Mouse (Mus musculus) kidney, embryonic 15.5 days (tissue): ENCODE results near the gene Stx11. TPM values are rescaled to one million over a fixed set of nuclear protein-coding genes. Genes with fewer than 3 reads are reported as not detected.
"Not testable (repeated sequence)": the region's sequence is repeated elsewhere in the genome, so short reads cannot be mapped to it uniquely, and the experiment has no call there.

Experiments
- ATAC-seq: fragments of 200-750 bp; cut with Nextera tagmentation; replicated peaks from 2 replicates; pipeline ENCODE4 v1.8.0; 2017; ENCODE audit warnings: moderate TSS enrichment; ENCODE audit not compliant: low FRiP score
- H3K27ac ChIP-seq: fragments of 300-500 bp; sonication (generic); 2 replicates; pipeline ENCODE4 v1.5.1; 2015; ENCODE audit warnings: mild to moderate bottlenecking, inconsistent platforms
- H3K27me3 ChIP-seq: fragments of 300-500 bp; sonication (generic); 2 replicates; pipeline ENCODE4 v1.6.1; 2015; ENCODE audit warnings: inconsistent platforms
- H3K36me3 ChIP-seq: fragments of 300-500 bp; sonication (generic); 2 replicates; pipeline ENCODE4 v1.6.1; 2015; ENCODE audit warnings: inconsistent platforms
- H3K4me1 ChIP-seq: fragments of 300-500 bp; sonication (generic); 2 replicates; pipeline ENCODE4 v1.6.1; 2015; ENCODE audit warnings: inconsistent platforms
- H3K4me2 ChIP-seq: fragments of 300-500 bp; sonication (generic); 2 replicates; pipeline ENCODE4 v1.6.1; 2015; ENCODE audit warnings: moderate library complexity, mild to moderate bottlenecking, inconsistent platforms
- H3K4me3 ChIP-seq: fragments of 300-500 bp; sonication (generic); replicated peaks from 2 replicates; pipeline ENCODE4 v1.5.1; 2015; ENCODE audit warnings: mild to moderate bottlenecking, inconsistent platforms
- H3K9ac ChIP-seq: fragments of 300-500 bp; sonication (generic); 2 replicates; pipeline ENCODE4 v1.6.1; 2015; ENCODE audit warnings: mild to moderate bottlenecking, inconsistent platforms
- H3K9me3 ChIP-seq: fragments of 300-500 bp; sonication (generic); replicated peaks from 2 replicates; pipeline ENCODE4 v1.6.1; 2016; ENCODE audit warnings: inconsistent platforms
- WGBS: fragments of 180-500 bp; shearing (Covaris S2); methylation state at CpG from one replicate; pipeline ENCODE4 v1.1.7; 2015; ENCODE audit warnings: mixed read lengths; 5-methylcytosine and 5-hydroxymethylcytosine counted together
- polyA plus RNA-seq: library from polyadenylated mRNA; unstranded; fragments of >200 nt; fragmentation: Nextera tagmentation; extraction: Ambion mirVana; gene quantifications from 2 replicates; pipeline ENCODE4 v1.2.1, GENCODE M21; 2015

Stx11 gene
- polyA plus RNA-seq, 1 experiment from 2014 or later = 2.2 TPM

GRCm38 (mm10) chr10:12981071-12981470 is 17.0 kb upstream of the Stx11 start:
- WGBS = 47% methylated on average over 7 of the region's 7 CpGs
- no peak for ATAC-seq

GRCm38 (mm10) chr10:12977787-12978212 is 13.7 kb upstream of the Stx11 start:
- no peak overlapping the region for H3K9ac ChIP-seq
- ATAC-seq = no peak
- no peak overlapping the region for H3K27ac ChIP-seq
- H3K36me3 ChIP-seq = no peaks in the 10 kb centered on the region
- H3K4me3 ChIP-seq = no peak overlapping the region
- WGBS = 78% methylated on average over 9 of the region's 9 CpGs
- no peaks in the 10 kb centered on the region for H3K27me3 ChIP-seq
- no peak overlapping the region for H3K4me2 ChIP-seq
- H3K4me1 ChIP-seq = no peaks in the 10 kb centered on the region
- H3K9me3 ChIP-seq = no peaks in the 10 kb centered on the region

More at GRCm38 (mm10) chr10:12981071-12981470, 17.0 kb upstream of the Stx11 start:
- Histone ChIP-seq H3K27ac (no peak overlapping the region), H3K9ac (no peak overlapping the region), H3K36me3 (no peaks in the 10 kb centered on the region), H3K4me1 (no peaks in the 10 kb centered on the region), H3K4me3 (no peak overlapping the region), H3K9me3 (no peaks in the 10 kb centered on the region), H3K27me3 (no peaks in the 10 kb centered on the region), H3K4me2 (no peak overlapping the region)

GRCm38 (mm10) chr10:12976552-12976951 is 12.5 kb upstream of the Stx11 start:
- Histone ChIP-seq H3K4me3 (no peak overlapping the region), H3K4me1 (no peaks in the 10 kb centered on the region), H3K9me3 (no peaks in the 10 kb centered on the region), H3K36me3 (no peaks in the 10 kb centered on the region), H3K27ac (no peak overlapping the region), H3K4me2 (no peak overlapping the region), H3K9ac (no peak overlapping the region), H3K27me3 (no peaks in the 10 kb centered on the region)
- 83% methylated on average over 7 of the region's 7 CpGs for WGBS
- ATAC-seq = no peak

GRCm38 (mm10) chr10:12975957-12976356 is 11.9 kb upstream of the Stx11 start:
- Histone ChIP-seq H3K9me3 (no peaks in the 10 kb centered on the region), H3K4me3 (no peak overlapping the region), H3K36me3 (no peaks in the 10 kb centered on the region), H3K4me2 (no peak overlapping the region), H3K9ac (no peak overlapping the region), H3K27ac (no peak overlapping the region), H3K27me3 (no peaks in the 10 kb centered on the region), H3K4me1 (no peaks in the 10 kb centered on the region)
- 89% methylated on average over 7 of the region's 7 CpGs for WGBS
- ATAC-seq = no peak

- no peak for ATAC-seq
- Histone ChIP-seq H3K9me3 (no peaks in the 10 kb centered on the region), H3K27ac (no peak overlapping the region), H3K27me3 (no peaks in the 10 kb centered on the region), H3K4me2 (no peak overlapping the region), H3K36me3 (no peaks in the 10 kb centered on the region), H3K4me3 (no peak overlapping the region), H3K4me1 (no peaks in the 10 kb centered on the region), H3K9ac (no peak overlapping the region)
- WGBS = 85% methylated on average over 3 of the region's 3 CpGs
Measured at GRCm38 (mm10) chr10:12975461-12975860, 11.4 kb upstream of the Stx11 start.

- no peak for ATAC-seq
- no peaks in the 10 kb centered on the region for H3K9me3 ChIP-seq
- no peaks in the 10 kb centered on the region for H3K36me3 ChIP-seq
- H3K4me1 ChIP-seq = no peaks in the 10 kb centered on the region
- H3K27ac ChIP-seq = no peak overlapping the region
- no peak overlapping the region for H3K9ac ChIP-seq
- no peaks in the 10 kb centered on the region for H3K27me3 ChIP-seq
- 93% methylated on average over 6 of the region's 6 CpGs for WGBS
- H3K4me3 ChIP-seq = no peak overlapping the region
- no peak overlapping the region for H3K4me2 ChIP-seq
Measured at GRCm38 (mm10) chr10:12974572-12974971, 10.5 kb upstream of the Stx11 start.

GRCm38 (mm10) chr10:12965669-12966180 is 1.6 kb upstream of the Stx11 start:
- Histone ChIP-seq H3K4me3 (no peak overlapping the region), H3K27ac (no peak overlapping the region), H3K4me1 (peaks cover 9% of the 10 kb centered on the region), H3K36me3 (no peaks in the 10 kb centered on the region), H3K4me2 (no peak overlapping the region), H3K9ac (no peak overlapping the region), H3K9me3 (no peaks in the 10 kb centered on the region), H3K27me3 (peaks cover 4% of the 10 kb centered on the region)
- 71% methylated on average over 5 of the region's 5 CpGs for WGBS
- no peak for ATAC-seq

GRCm38 (mm10) chr10:12963362-12964147 is 543 bp downstream of the Stx11 start:
- H3K4me2 ChIP-seq = peak overlapping the region; percentile 85
- peak; percentile 44; the same call in 1 of the 2 replicates for ATAC-seq
- H3K4me1 ChIP-seq = peaks cover 9% of the 10 kb centered on the region
- peak overlapping the region; percentile 78 for H3K4me3 ChIP-seq
- peaks cover 4% of the 10 kb centered on the region for H3K27me3 ChIP-seq
- H3K27ac ChIP-seq = no peak overlapping the region
- H3K36me3 ChIP-seq = no peaks in the 10 kb centered on the region
- peak overlapping the region; percentile 51 for H3K9ac ChIP-seq
- WGBS = 5% methylated on average over 29 of the region's 29 CpGs
- H3K9me3 ChIP-seq = no peaks in the 10 kb centered on the region

GRCm38 (mm10) chr10:12962238-12962637 is 1.9 kb downstream of the Stx11 start:
- Histone ChIP-seq H3K4me3 (no peak overlapping the region), H3K9me3 (no peaks in the 10 kb centered on the region), H3K36me3 (no peaks in the 10 kb centered on the region), H3K27me3 (peaks cover 4% of the 10 kb centered on the region), H3K4me1 (peaks cover 9% of the 10 kb centered on the region), H3K4me2 (no peak overlapping the region), H3K27ac (no peak overlapping the region), H3K9ac (no peak overlapping the region)
- no peak for ATAC-seq

GRCm38 (mm10) chr10:12961546-12961945 is 2.6 kb downstream of the Stx11 start:
- Histone ChIP-seq H3K4me1 (peaks cover 9% of the 10 kb centered on the region), H3K4me2 (no peak overlapping the region), H3K4me3 (no peak overlapping the region), H3K27me3 (peaks cover 4% of the 10 kb centered on the region), H3K27ac (no peak overlapping the region), H3K9me3 (no peaks in the 10 kb centered on the region), H3K9ac (no peak overlapping the region), H3K36me3 (no peaks in the 10 kb centered on the region)
- 83% methylated on average over 8 of the region's 8 CpGs for WGBS
- ATAC-seq = no peak

GRCm38 (mm10) chr10:12957271-12957670 is 6.8 kb downstream of the Stx11 start:
- Histone ChIP-seq H3K4me1 (no peaks in the 10 kb centered on the region), H3K36me3 (no peaks in the 10 kb centered on the region), H3K9ac (no peak overlapping the region), H3K4me3 (no peak overlapping the region), H3K27me3 (no peaks in the 10 kb centered on the region), H3K27ac (no peak overlapping the region), H3K4me2 (no peak overlapping the region), H3K9me3 (no peaks in the 10 kb centered on the region)
- WGBS = 77% methylated on average over 4 of the region's 4 CpGs
- no peak for ATAC-seq

- H3K4me3 ChIP-seq = no peak overlapping the region
- no peaks in the 10 kb centered on the region for H3K36me3 ChIP-seq
- H3K27me3 ChIP-seq = no peaks in the 10 kb centered on the region
- no peak overlapping the region for H3K4me2 ChIP-seq
- ATAC-seq = no peak
- H3K27ac ChIP-seq = no peak overlapping the region
- no peaks in the 10 kb centered on the region for H3K4me1 ChIP-seq
- H3K9ac ChIP-seq = no peak overlapping the region
- H3K9me3 ChIP-seq = no peaks in the 10 kb centered on the region
- WGBS = 55% methylated on average over 1 of the region's 1 CpGs
Measured at GRCm38 (mm10) chr10:12955831-12956230, 8.3 kb downstream of the Stx11 start.

GRCm38 (mm10) chr10:12951358-12951757 is 12.7 kb downstream of the Stx11 start:
- not testable (repeated sequence) for ATAC-seq, H3K4me2 ChIP-seq, H3K9ac ChIP-seq, H3K4me3 ChIP-seq, H3K4me1 ChIP-seq, H3K36me3 ChIP-seq, H3K27me3 ChIP-seq, H3K27ac ChIP-seq, H3K9me3 ChIP-seq
- WGBS = 65% methylated on average over 4 of the region's 4 CpGs
